Mouse (Mus musculus): ENCODE results near the gene Nfix.

DNA sequence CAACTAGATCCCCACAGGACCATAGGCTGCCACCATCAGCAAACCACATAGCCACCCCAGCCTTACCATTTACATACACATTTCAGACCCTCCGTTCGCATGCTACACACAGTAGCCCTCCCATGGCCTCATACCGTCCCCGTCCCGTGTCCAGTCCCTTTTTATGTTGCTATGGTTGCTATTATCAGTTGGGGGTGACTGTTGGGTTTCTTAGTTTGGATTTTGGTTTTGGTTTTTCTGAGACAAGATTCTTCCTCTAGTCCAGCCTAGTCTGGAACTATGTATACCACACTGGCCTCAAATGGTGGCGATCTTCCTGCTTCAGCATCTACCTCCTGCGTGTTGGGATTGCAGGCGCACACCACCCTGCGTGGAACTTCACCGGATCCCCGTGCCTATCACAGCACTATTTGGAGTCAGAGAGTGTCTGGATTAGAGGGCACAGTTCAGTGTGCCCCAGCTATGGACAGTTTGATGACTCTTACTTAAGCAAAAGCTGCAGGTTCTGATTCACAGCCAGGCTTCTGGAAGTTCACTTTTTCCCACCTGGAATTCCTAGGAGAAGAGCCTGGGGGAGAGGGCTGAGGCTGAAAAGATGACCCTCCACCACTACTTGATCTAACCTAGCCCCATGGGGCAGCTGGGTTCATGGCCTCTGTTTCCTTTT is 13.2 kb downstream of the Nfix start:
- no peak for TF ChIP-seq CHD2 (IDR thresholded peaks at IDR 0.05; ENCODE audit: low read depth, low read length)
- no peak for TF ChIP-seq MAFK (IDR thresholded peaks at IDR 0.05; ENCODE audit: insufficient read depth, low read depth, low read length)

Data from ES-E14 (cell line).